Mouse (Mus musculus): ENCODE measurements around the gene Scrt2. TPM values are rescaled to one million over a fixed set of nuclear protein-coding genes. Genes with fewer than 3 reads are reported as not detected.

Gene Scrt2
- polyA plus RNA-seq, 1 experiment from 2014 or later: not detected

- Histone ChIP-seq H3K27me3 (replicated peaks; ENCODE audit: control insufficient read depth, insufficient read depth, low read length) (peaks cover 39% of the 10 kb centered on the region), H3K9ac (ENCODE audit: low read depth, low read length) (no peak overlapping the region), H3K4me2 (no peak overlapping the region)
Observed at GRCm38 (mm10) chr2:152139191-152139987, 58.1 kb downstream of the Scrt2 start.

DNA sequence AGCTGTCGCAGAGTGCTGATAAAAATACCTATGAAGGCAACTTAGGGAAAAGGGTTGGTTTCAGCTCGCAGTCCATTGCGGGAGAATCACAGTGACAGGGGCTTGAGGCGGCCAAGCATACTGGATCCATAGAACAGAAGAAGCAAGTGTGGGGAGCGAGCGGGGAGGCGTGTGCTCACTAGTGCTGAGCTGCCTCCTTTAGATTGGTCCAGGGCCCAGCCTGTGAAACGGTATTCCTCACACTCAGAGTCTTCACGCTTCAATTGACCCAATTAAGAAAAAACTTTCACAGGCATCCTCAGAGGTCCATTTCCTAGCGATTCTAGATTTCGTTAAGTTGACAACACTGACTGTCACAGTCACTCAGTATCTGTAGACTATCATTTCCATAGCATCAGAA is 59.6 kb downstream of the Scrt2 start:
- peaks cover 54% of the 10 kb centered on the region for H3K27me3 ChIP-seq (replicated peaks; ENCODE audit: control insufficient read depth, insufficient read depth, low read length)

More at GRCm38 (mm10) chr2:152139191-152139987, 58.1 kb downstream of the Scrt2 start:
- no peak for ATAC-seq (replicated peaks; ENCODE audit: low FRiP score)
- H3K4me3 ChIP-seq (ENCODE audit: low read depth, low read length): no peak overlapping the region
- no peak for DNase-seq (ENCODE audit: low spot score)
- H3K9me3 ChIP-seq (ENCODE audit: control insufficient read depth, low read length): no peaks in the 10 kb centered on the region
- 66% methylated on average over 10 of the region's 10 CpGs for WGBS
- no peaks in the 10 kb centered on the region for H3K36me3 ChIP-seq (ENCODE audit: control insufficient read depth, insufficient read depth, low read length)
- peaks cover 10% of the 10 kb centered on the region for H3K4me1 ChIP-seq (replicated peaks; ENCODE audit: control insufficient read depth, insufficient read depth, low read length)
- H3K27ac ChIP-seq (ENCODE audit: low read depth, low read length): no peak overlapping the region

GRCm38 (mm10) chr2:152141491-152141890 is 60.2 kb downstream of the Scrt2 start:
- ATAC-seq (replicated peaks; ENCODE audit: low FRiP score): no peak

More for the DNA sequence above, 59.6 kb downstream of the Scrt2 start:
- no peak overlapping the region for H3K4me3 ChIP-seq (ENCODE audit: low read depth, low read length)
- no peak overlapping the region for H3K4me2 ChIP-seq
- peaks cover 10% of the 10 kb centered on the region for H3K4me1 ChIP-seq (replicated peaks; ENCODE audit: control insufficient read depth, insufficient read depth, low read length)
- H3K36me3 ChIP-seq (ENCODE audit: control insufficient read depth, insufficient read depth, low read length): no peaks in the 10 kb centered on the region
- H3K9ac ChIP-seq (ENCODE audit: low read depth, low read length): no peak overlapping the region
- no peaks in the 10 kb centered on the region for H3K9me3 ChIP-seq (ENCODE audit: control insufficient read depth, low read length)
- DNase-seq (ENCODE audit: low spot score) (no peak), ATAC-seq (replicated peaks; ENCODE audit: low FRiP score) (no peak)
- H3K27ac ChIP-seq (ENCODE audit: low read depth, low read length): no peak overlapping the region
- 56% methylated on average over 11 of the region's 11 CpGs for WGBS

GRCm38 (mm10) chr2:152142046-152142445 is 60.7 kb downstream of the Scrt2 start:
- H3K4me2 ChIP-seq: peak overlapping the region; percentile 70
- WGBS: 2% methylated on average over 13 of the region's 13 CpGs
- no peak overlapping the region for H3K27ac ChIP-seq (ENCODE audit: low read depth, low read length)
- peak overlapping the region; percentile 32 for H3K4me3 ChIP-seq (ENCODE audit: low read depth, low read length)
- no peaks in the 10 kb centered on the region for H3K36me3 ChIP-seq (ENCODE audit: control insufficient read depth, insufficient read depth, low read length)
- H3K27me3 ChIP-seq (replicated peaks; ENCODE audit: control insufficient read depth, insufficient read depth, low read length): peaks cover 56% of the 10 kb centered on the region
- ATAC-seq (replicated peaks; ENCODE audit: low FRiP score): peak; percentile 34
- no peak overlapping the region for H3K9ac ChIP-seq (ENCODE audit: low read depth, low read length)
- H3K4me1 ChIP-seq (replicated peaks; ENCODE audit: control insufficient read depth, insufficient read depth, low read length): peaks cover 10% of the 10 kb centered on the region
- no peaks in the 10 kb centered on the region for H3K9me3 ChIP-seq (ENCODE audit: control insufficient read depth, low read length)
- peak; percentile 55 for DNase-seq (ENCODE audit: low spot score)

More at GRCm38 (mm10) chr2:152141491-152141890, 60.2 kb downstream of the Scrt2 start:
- Histone ChIP-seq H3K4me1 (replicated peaks; ENCODE audit: control insufficient read depth, insufficient read depth, low read length) (peaks cover 10% of the 10 kb centered on the region), H3K4me3 (ENCODE audit: low read depth, low read length) (peak overlapping the region; percentile 32), H3K4me2 (peak overlapping the region; percentile 70), H3K27ac (ENCODE audit: low read depth, low read length) (no peak overlapping the region), H3K9me3 (ENCODE audit: control insufficient read depth, low read length) (no peaks in the 10 kb centered on the region), H3K27me3 (replicated peaks; ENCODE audit: control insufficient read depth, insufficient read depth, low read length) (peaks cover 56% of the 10 kb centered on the region), H3K36me3 (ENCODE audit: control insufficient read depth, insufficient read depth, low read length) (no peaks in the 10 kb centered on the region), H3K9ac (ENCODE audit: low read depth, low read length) (no peak overlapping the region)
- DNase-seq (ENCODE audit: low spot score): no peak
- WGBS: 26% methylated on average over 1 of the region's 1 CpGs

- H3K4me3 ChIP-seq (ENCODE audit: low read depth, low read length): no peak overlapping the region
- WGBS: 6% methylated on average over 11 of the region's 11 CpGs
Observed at GRCm38 (mm10) chr2:152142571-152142970, 61.2 kb downstream of the Scrt2 start.

DNA sequence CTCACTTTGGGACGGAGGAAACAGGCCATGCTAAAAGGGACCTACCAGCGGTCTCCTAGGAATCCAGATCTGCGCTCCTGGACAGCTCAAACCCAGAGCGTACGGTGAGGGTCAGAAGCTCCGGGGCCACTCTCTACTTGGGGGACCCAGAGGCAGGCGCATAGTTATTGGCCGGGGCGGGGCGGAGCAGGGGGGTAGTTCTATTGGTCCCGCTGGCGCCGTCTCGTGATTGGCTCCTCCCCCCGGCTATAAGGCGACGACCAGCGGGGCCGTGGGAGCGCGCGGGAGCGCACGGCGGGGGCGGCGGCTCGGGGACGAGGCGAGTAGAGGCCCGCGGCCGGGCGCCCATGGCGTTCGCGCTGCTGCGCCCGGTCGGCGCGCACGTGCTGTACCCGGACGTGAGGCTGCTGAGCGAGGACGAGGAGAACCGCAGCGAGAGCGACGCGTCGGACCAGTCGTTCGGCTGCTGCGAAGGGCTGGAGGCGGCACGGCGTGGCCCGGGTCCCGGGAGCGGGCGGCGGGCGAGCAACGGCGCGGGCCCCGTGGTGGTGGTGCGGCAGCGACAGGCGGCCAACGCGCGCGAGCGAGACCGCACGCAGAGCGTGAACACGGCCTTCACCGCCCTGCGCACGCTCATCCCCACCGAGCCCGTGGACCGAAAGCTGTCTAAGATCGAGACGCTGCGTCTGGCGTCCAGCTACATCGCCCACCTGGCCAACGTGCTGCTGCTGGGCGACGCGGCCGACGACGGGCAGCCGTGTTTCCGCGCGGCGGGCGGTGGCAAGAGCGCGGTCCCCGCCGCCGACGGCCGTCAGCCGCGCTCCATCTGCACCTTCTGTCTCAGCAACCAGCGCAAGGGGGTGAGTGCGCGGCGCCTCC is 62.2 kb downstream of the Scrt2 start, which contains the start of gene Tcf15:
Tcf15 (plus strand) TSS at position 283 of the 879 bp plus-strand sequence.
- peak; percentile 59 for DNase-seq (ENCODE audit: low spot score)
- H3K27me3 ChIP-seq (replicated peaks; ENCODE audit: control insufficient read depth, insufficient read depth, low read length): peaks cover 56% of the 10 kb centered on the region
- peak within 1 kb of the TSS; percentile 70 for H3K4me2 ChIP-seq
- H3K27ac ChIP-seq (ENCODE audit: low read depth, low read length): no peak within 1 kb of the TSS
- no peak within 1 kb of the TSS for H3K9ac ChIP-seq (ENCODE audit: low read depth, low read length)
- WGBS: 1% methylated on average over 107 of the region's 118 CpGs
- no peaks in the 10 kb centered on the region for H3K9me3 ChIP-seq (ENCODE audit: control insufficient read depth, low read length)
- ATAC-seq (replicated peaks; ENCODE audit: low FRiP score): peak; percentile 80
- peak within 1 kb of the TSS; percentile 46 for H3K4me3 ChIP-seq (ENCODE audit: low read depth, low read length)
- no peaks in the 10 kb centered on the region for H3K36me3 ChIP-seq (ENCODE audit: control insufficient read depth, insufficient read depth, low read length)
- H3K4me1 ChIP-seq (replicated peaks; ENCODE audit: control insufficient read depth, insufficient read depth, low read length): peaks cover 10% of the 10 kb centered on the region

More at GRCm38 (mm10) chr2:152142571-152142970, 61.2 kb downstream of the Scrt2 start:
- H3K27ac ChIP-seq (ENCODE audit: low read depth, low read length): no peak overlapping the region
- H3K36me3 ChIP-seq (ENCODE audit: control insufficient read depth, insufficient read depth, low read length): no peaks in the 10 kb centered on the region
- peaks cover 10% of the 10 kb centered on the region for H3K4me1 ChIP-seq (replicated peaks; ENCODE audit: control insufficient read depth, insufficient read depth, low read length)
- ATAC-seq (replicated peaks; ENCODE audit: low FRiP score) (no peak), DNase-seq (ENCODE audit: low spot score) (no peak)
- peak overlapping the region; percentile 70 for H3K4me2 ChIP-seq
- H3K9ac ChIP-seq (ENCODE audit: low read depth, low read length): no peak overlapping the region
- peaks cover 56% of the 10 kb centered on the region for H3K27me3 ChIP-seq (replicated peaks; ENCODE audit: control insufficient read depth, insufficient read depth, low read length)
- no peaks in the 10 kb centered on the region for H3K9me3 ChIP-seq (ENCODE audit: control insufficient read depth, low read length)

DNA sequence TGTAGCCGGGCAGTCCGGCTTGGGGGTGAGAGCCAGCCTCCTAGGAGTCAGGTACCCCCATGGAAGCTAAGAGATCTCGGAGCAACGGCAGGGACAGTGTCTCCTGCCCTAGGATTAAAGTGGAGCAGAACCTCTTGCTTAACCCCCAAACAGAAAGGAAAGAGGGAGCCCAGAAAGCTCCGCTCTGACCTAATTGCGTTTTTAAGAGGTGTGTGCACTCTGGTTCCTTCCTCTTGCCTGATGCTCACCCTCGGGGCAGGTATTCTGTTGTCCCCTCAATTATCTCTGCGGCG is 62.8 kb downstream of the Scrt2 start:
- Histone ChIP-seq H3K36me3 (ENCODE audit: control insufficient read depth, insufficient read depth, low read length) (no peaks in the 10 kb centered on the region), H3K4me2 (peak overlapping the region; percentile 70), H3K9ac (ENCODE audit: low read depth, low read length) (no peak overlapping the region), H3K4me1 (replicated peaks; ENCODE audit: control insufficient read depth, insufficient read depth, low read length) (peaks cover 10% of the 10 kb centered on the region), H3K27ac (ENCODE audit: low read depth, low read length) (no peak overlapping the region), H3K27me3 (replicated peaks; ENCODE audit: control insufficient read depth, insufficient read depth, low read length) (peaks cover 56% of the 10 kb centered on the region), H3K9me3 (ENCODE audit: control insufficient read depth, low read length) (no peaks in the 10 kb centered on the region), H3K4me3 (ENCODE audit: low read depth, low read length) (peak overlapping the region; percentile 46)
- ATAC-seq (replicated peaks; ENCODE audit: low FRiP score) (no peak), DNase-seq (ENCODE audit: low spot score) (no peak)
- WGBS: 20% methylated on average over 9 of the region's 9 CpGs

DNA sequence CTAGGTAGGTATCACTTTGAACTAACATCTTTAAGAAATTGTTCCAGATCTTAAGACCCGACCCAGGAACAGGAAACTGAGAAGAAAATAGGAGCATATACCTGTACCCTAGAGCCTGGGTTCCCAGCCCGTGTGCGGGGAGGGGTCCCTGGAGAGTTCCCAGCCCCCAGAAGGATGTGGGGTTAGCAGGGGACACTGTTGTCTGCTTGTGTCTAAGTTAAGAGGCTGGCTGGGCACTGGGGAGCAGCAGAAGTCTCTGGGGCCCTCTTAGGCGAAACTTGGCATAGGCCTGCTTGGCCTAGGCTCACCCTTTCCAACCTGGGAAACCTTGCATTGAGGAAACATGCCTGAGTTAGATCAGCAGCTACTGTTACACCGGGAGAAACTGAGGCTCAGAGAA is 63.2 kb downstream of the Scrt2 start:
- H3K4me3 ChIP-seq (ENCODE audit: low read depth, low read length): no peak overlapping the region

More for the DNA sequence above, 63.2 kb downstream of the Scrt2 start:
- DNase-seq (ENCODE audit: low spot score) (no peak), ATAC-seq (replicated peaks; ENCODE audit: low FRiP score) (no peak)
- Histone ChIP-seq H3K4me2 (no peak overlapping the region; the same call in 1 of the 2 replicates), H3K27ac (ENCODE audit: low read depth, low read length) (no peak overlapping the region), H3K4me1 (replicated peaks; ENCODE audit: control insufficient read depth, insufficient read depth, low read length) (peaks cover 10% of the 10 kb centered on the region), H3K9ac (ENCODE audit: low read depth, low read length) (no peak overlapping the region), H3K9me3 (ENCODE audit: control insufficient read depth, low read length) (no peaks in the 10 kb centered on the region), H3K27me3 (replicated peaks; ENCODE audit: control insufficient read depth, insufficient read depth, low read length) (peaks cover 56% of the 10 kb centered on the region), H3K36me3 (ENCODE audit: control insufficient read depth, insufficient read depth, low read length) (no peaks in the 10 kb centered on the region)
- WGBS: 59% methylated on average over 5 of the region's 5 CpGs
